Mouse (Mus musculus) bone marrow macrophage, adult 2 months (primary cell): ENCODE measurements at regions not wholly inside any gene's neighbourhood (a gene's known extent, or its start where the extent isn't known, plus 50 kb on each side); places are given as distances from the start of the nearest gene placed in this dataset.

Experiments
- CTCF ChIP-seq: IDR thresholded peaks from 2 replicates; pipeline ENCODE4 v1.5.1; 2012; ENCODE audit warnings: low read depth, mild to moderate bottlenecking, low read length, moderate library complexity
- POLR2A ChIP-seq: IDR thresholded peaks from 2 replicates; pipeline ENCODE4 v1.6.1; 2012; ENCODE audit warnings: mild to moderate bottlenecking, low read depth, low read length, borderline replicate concordance

- TF ChIP-seq POLR2A (no peak), CTCF (no peak)
Measured at GRCm38 (mm10) chr10:23611183-23611582, 175.9 kb downstream of the Rps12 start.
